Mouse (Mus musculus): ENCODE data around the gene Fer1l4. TPM values are rescaled to one million over a fixed set of nuclear protein-coding genes. Genes with fewer than 3 reads are reported as not detected.

Fer1l4 gene
- 0.11 TPM in 1 of 2 replicates, not detected in the other for polyA plus RNA-seq (2016; fragmentation: Nextera tagmentation; extraction: Ambion mirVana)

- Histone ChIP-seq H3K36me3 (replicated peaks) (no peaks in the 10 kb centered on the region), H3K27ac (replicated peaks) (no peak within 1 kb of the TSS), H3K4me1 (peaks cover 7% of the 10 kb centered on the region), H3K9me3 (no peaks in the 10 kb centered on the region), H3K4me3 (no peak within 1 kb of the TSS), H3K27me3 (replicated peaks; ENCODE audit: low read depth, poor library complexity, severe bottlenecking) (peaks cover 17% of the 10 kb centered on the region)
- 85% methylated on average over 9 of the region's 9 CpGs for WGBS
- no peak for DNase-seq (ENCODE audit: low spot score)
Measured at GRCm38 (mm10) chr2:156052816-156053215, at the start of gene Fer1l4. Gene Fer1l4, minus strand, starts transcription at chr2:156052947.

GRCm38 (mm10) chr2:156091926-156092325 lies 39.2 kb upstream of the Fer1l4 start:
- peaks cover 71% of the 10 kb centered on the region for H3K36me3 ChIP-seq (replicated peaks)
- no peak overlapping the region for H3K27ac ChIP-seq (replicated peaks)
- no peaks in the 10 kb centered on the region for H3K9me3 ChIP-seq
- WGBS, result 86% methylated on average over 5 of the region's 5 CpGs
- H3K4me1 ChIP-seq, result 0 out of 2 replicates have a peak, but pooled peaks cover 3% of the 10 kb centered on the region
- DNase-seq (ENCODE audit: low spot score), result no peak
- H3K4me3 ChIP-seq, result no peak overlapping the region
- no peaks in the 10 kb centered on the region for H3K27me3 ChIP-seq (replicated peaks; ENCODE audit: low read depth, poor library complexity, severe bottlenecking)

DNA sequence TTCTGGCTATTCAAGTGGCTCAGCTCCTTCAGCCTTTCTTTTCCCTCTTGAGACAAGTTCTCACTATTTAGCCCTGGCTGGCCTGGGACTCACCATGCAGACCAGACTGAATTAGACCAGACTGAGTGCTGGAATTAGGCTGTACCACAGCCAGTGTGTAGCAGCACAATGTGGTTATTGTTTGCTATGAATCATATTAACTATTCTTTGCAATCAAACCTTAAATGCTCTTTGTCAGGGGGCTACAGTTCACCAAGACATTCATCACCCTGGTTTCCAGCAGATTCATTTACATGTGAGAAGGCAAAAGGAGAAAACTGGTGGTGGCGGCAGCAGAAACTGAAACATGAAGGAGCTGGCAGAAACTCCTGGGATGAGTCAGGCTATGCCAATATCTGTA lies 37.1 kb upstream of the Fer1l4 start:
- Histone ChIP-seq H3K27me3 (replicated peaks; ENCODE audit: low read depth, poor library complexity, severe bottlenecking) (no peaks in the 10 kb centered on the region), H3K4me3 (no peak overlapping the region), H3K4me1 (0 out of 2 replicates have a peak, but pooled peaks cover 3% of the 10 kb centered on the region), H3K36me3 (replicated peaks) (peaks cover 59% of the 10 kb centered on the region), H3K9me3 (no peaks in the 10 kb centered on the region), H3K27ac (replicated peaks) (no peak overlapping the region)
- no peak for DNase-seq (ENCODE audit: low spot score)
- 86% methylated on average over 1 of the region's 1 CpGs for WGBS

- WGBS, result 89% methylated on average over 7 of the region's 7 CpGs
- no peaks in the 10 kb centered on the region for H3K27me3 ChIP-seq (replicated peaks; ENCODE audit: low read depth, poor library complexity, severe bottlenecking)
- no peak for DNase-seq (ENCODE audit: low spot score)
- no peak overlapping the region for H3K27ac ChIP-seq (replicated peaks)
- H3K9me3 ChIP-seq, result no peaks in the 10 kb centered on the region
- H3K36me3 ChIP-seq (replicated peaks), result peaks cover 55% of the 10 kb centered on the region
- no peak overlapping the region for H3K4me3 ChIP-seq
- H3K4me1 ChIP-seq, result 0 out of 2 replicates have a peak, but pooled peaks cover 3% of the 10 kb centered on the region
Measured at GRCm38 (mm10) chr2:156087391-156088110, 34.8 kb upstream of the Fer1l4 start.

DNA sequence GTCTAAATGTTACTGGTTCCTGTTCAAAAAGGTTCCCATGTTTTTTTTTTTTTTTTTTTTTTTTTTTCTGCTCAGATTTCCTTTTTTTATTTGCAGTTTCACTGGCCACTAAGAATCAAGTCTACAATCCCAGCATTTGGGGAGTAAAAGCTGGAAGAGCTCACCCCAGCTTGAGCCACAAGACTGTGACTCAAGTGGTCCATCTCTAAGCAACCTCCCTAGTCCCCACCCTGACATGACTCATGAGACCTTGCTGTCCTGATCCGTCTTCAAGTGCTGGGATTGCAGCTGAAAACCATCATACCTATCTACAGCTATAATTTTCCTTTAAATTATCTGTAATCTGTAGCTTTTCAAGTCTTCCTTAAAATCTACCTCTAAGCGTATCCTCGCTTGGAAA lies 31.8 kb upstream of the Fer1l4 start:
- H3K4me1 ChIP-seq, result no peaks in the 10 kb centered on the region
- no peaks in the 10 kb centered on the region for H3K9me3 ChIP-seq
- 90% methylated on average over 3 of the region's 3 CpGs for WGBS
- DNase-seq (ENCODE audit: low spot score), result no peak
- H3K27me3 ChIP-seq (replicated peaks; ENCODE audit: low read depth, poor library complexity, severe bottlenecking), result no peaks in the 10 kb centered on the region
- H3K4me3 ChIP-seq, result no peak overlapping the region
- no peak overlapping the region for H3K27ac ChIP-seq (replicated peaks)
- peaks cover 38% of the 10 kb centered on the region for H3K36me3 ChIP-seq (replicated peaks)

- peaks cover 47% of the 10 kb centered on the region for H3K36me3 ChIP-seq (replicated peaks)
- no peaks in the 10 kb centered on the region for H3K9me3 ChIP-seq
Measured at GRCm38 (mm10) chr2:156080391-156080790, 27.6 kb upstream of the Fer1l4 start.

DNA sequence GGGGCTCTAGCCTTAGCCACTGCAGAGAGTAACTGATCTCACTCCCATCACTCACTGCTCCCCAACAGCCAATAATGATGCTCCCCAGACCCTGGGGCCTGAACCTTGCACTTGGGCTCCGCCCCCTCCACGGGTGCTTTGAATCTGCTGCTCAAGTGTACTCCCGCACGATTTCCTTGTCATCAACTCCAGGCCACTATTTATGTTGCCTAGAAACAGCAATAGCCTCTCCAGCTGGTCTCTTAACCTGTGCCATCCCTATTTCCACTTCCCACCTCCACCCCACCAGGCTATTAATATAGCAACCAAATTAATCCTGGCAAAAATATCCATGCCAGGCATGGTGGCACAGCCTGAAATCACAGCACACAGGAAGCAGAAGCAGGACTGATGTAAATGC lies 26.9 kb upstream of the Fer1l4 start:
- Histone ChIP-seq H3K4me3 (no peak overlapping the region), H3K27ac (replicated peaks) (no peak overlapping the region), H3K36me3 (replicated peaks) (peaks cover 54% of the 10 kb centered on the region), H3K9me3 (no peaks in the 10 kb centered on the region), H3K4me1 (no peaks in the 10 kb centered on the region), H3K27me3 (replicated peaks; ENCODE audit: low read depth, poor library complexity, severe bottlenecking) (no peaks in the 10 kb centered on the region)
- DNase-seq (ENCODE audit: low spot score), result no peak
- WGBS, result 70% methylated on average over 4 of the region's 4 CpGs

More at GRCm38 (mm10) chr2:156080391-156080790, 27.6 kb upstream of the Fer1l4 start:
- Histone ChIP-seq H3K4me3 (no peak overlapping the region), H3K27ac (replicated peaks) (no peak overlapping the region), H3K27me3 (replicated peaks; ENCODE audit: low read depth, poor library complexity, severe bottlenecking) (no peaks in the 10 kb centered on the region), H3K4me1 (no peaks in the 10 kb centered on the region)
- no peak for DNase-seq (ENCODE audit: low spot score)
- WGBS, result 91% methylated on average over 7 of the region's 7 CpGs

DNA sequence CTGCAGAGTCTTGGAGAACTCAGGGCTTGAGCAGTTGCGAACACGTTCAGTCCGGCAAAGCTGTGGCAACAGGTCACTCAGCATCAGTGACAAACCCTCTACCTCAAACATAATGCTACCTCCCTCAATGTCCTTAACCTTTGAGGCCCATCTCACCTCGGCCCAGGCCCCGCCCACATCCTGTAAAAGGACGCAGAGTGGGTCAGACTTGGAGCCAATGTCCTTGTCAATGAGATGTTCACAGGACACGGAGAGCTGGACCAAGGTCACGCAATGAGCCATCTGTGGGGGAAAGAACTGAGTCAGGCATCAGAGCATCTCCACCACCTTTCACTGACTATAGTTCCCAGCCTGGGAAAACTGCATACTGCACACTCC lies 26.4 kb upstream of the Fer1l4 start:
- H3K4me3 ChIP-seq, result no peak overlapping the region
- no peaks in the 10 kb centered on the region for H3K9me3 ChIP-seq
- no peak overlapping the region for H3K27ac ChIP-seq (replicated peaks)
- no peaks in the 10 kb centered on the region for H3K27me3 ChIP-seq (replicated peaks; ENCODE audit: low read depth, poor library complexity, severe bottlenecking)
- peaks cover 59% of the 10 kb centered on the region for H3K36me3 ChIP-seq (replicated peaks)
- no peaks in the 10 kb centered on the region for H3K4me1 ChIP-seq
- DNase-seq (ENCODE audit: low spot score), result no peak
- WGBS, result 91% methylated on average over 8 of the region's 8 CpGs

- 92% methylated on average over 16 of the region's 16 CpGs for WGBS
- Histone ChIP-seq H3K27me3 (replicated peaks; ENCODE audit: low read depth, poor library complexity, severe bottlenecking) (no peaks in the 10 kb centered on the region), H3K27ac (replicated peaks) (no peak overlapping the region), H3K4me3 (no peak overlapping the region), H3K36me3 (replicated peaks) (peaks cover 65% of the 10 kb centered on the region), H3K9me3 (no peaks in the 10 kb centered on the region), H3K4me1 (no peaks in the 10 kb centered on the region)
- DNase-seq (ENCODE audit: low spot score), result no peak
Measured at GRCm38 (mm10) chr2:156078421-156079182, 25.9 kb upstream of the Fer1l4 start.

- Histone ChIP-seq H3K27me3 (replicated peaks; ENCODE audit: low read depth, poor library complexity, severe bottlenecking) (no peaks in the 10 kb centered on the region), H3K9me3 (no peaks in the 10 kb centered on the region), H3K4me1 (no peaks in the 10 kb centered on the region), H3K27ac (replicated peaks) (no peak overlapping the region), H3K4me3 (no peak overlapping the region), H3K36me3 (replicated peaks) (peaks cover 72% of the 10 kb centered on the region)
- DNase-seq (ENCODE audit: low spot score), result no peak
- 96% methylated on average over 7 of the region's 7 CpGs for WGBS
Measured at GRCm38 (mm10) chr2:156077461-156077860, 24.7 kb upstream of the Fer1l4 start.

DNA sequence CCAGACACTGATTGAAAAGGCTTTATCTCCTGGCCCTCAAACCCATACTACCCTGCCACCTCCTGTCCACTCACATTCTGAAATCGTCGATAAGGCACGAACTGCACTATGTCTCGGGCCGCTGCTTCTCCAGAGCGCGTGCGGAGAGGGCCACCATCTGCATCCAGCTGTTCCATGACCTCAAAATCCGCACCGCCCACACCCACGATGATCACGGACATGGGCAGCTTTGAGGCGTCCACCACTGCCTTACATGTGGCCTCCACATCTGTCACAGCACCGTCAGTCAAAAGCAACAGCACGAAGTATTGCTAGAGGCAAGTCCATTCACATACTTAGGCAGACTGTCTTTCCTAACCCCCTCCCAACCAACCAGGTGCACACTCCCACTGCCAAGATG lies 21.0 kb upstream of the Fer1l4 start:
- Histone ChIP-seq H3K4me3 (no peak overlapping the region), H3K4me1 (no peaks in the 10 kb centered on the region), H3K27ac (replicated peaks) (no peak overlapping the region), H3K36me3 (replicated peaks) (peaks cover 100% of the 10 kb centered on the region), H3K27me3 (replicated peaks; ENCODE audit: low read depth, poor library complexity, severe bottlenecking) (no peaks in the 10 kb centered on the region), H3K9me3 (no peaks in the 10 kb centered on the region)
- no peak for DNase-seq (ENCODE audit: low spot score)
- 96% methylated on average over 15 of the region's 15 CpGs for WGBS

- 94% methylated on average over 10 of the region's 10 CpGs for WGBS
- Histone ChIP-seq H3K36me3 (replicated peaks) (peaks cover 95% of the 10 kb centered on the region), H3K4me3 (no peak overlapping the region), H3K27ac (replicated peaks) (no peak overlapping the region), H3K9me3 (no peaks in the 10 kb centered on the region), H3K27me3 (replicated peaks; ENCODE audit: low read depth, poor library complexity, severe bottlenecking) (no peaks in the 10 kb centered on the region), H3K4me1 (peaks cover 9% of the 10 kb centered on the region)
- no peak for DNase-seq (ENCODE audit: low spot score)
Measured at GRCm38 (mm10) chr2:156071236-156071635, 18.5 kb upstream of the Fer1l4 start.

- Histone ChIP-seq H3K9me3 (no peaks in the 10 kb centered on the region), H3K4me3 (no peak overlapping the region), H3K36me3 (replicated peaks) (peaks cover 61% of the 10 kb centered on the region), H3K4me1 (peaks cover 20% of the 10 kb centered on the region), H3K27me3 (replicated peaks; ENCODE audit: low read depth, poor library complexity, severe bottlenecking) (no peaks in the 10 kb centered on the region), H3K27ac (replicated peaks) (no peak overlapping the region)
- WGBS, result 91% methylated on average over 10 of the region's 10 CpGs
- no peak for DNase-seq (ENCODE audit: low spot score)
Measured at GRCm38 (mm10) chr2:156067916-156068315, 15.2 kb upstream of the Fer1l4 start.

Measured in embryonic facial prominence, embryonic 10.5 days (tissue).